Mouse (Mus musculus) hindbrain, embryonic 12.5 days (tissue): Measurements from ENCODE around the gene Rufy4. TPM values are rescaled to one million over a fixed set of nuclear protein-coding genes. Genes with fewer than 3 reads are reported as not detected.

Experiments
- ATAC-seq: fragments of 200-750 bp; cut with Nextera tagmentation; 2 replicates; pipeline ENCODE4 v1.8.0; 2017; ENCODE audit warnings: moderate TSS enrichment; ENCODE audit not compliant: low FRiP score
- H3K27ac ChIP-seq: fragments of 300-500 bp; sonication (generic); 2 replicates; pipeline ENCODE4 v1.5.1; 2016; ENCODE audit warnings: mild to moderate bottlenecking
- H3K27me3 ChIP-seq: fragments of 300-500 bp; sonication (generic); 2 replicates; pipeline ENCODE4 v1.6.1; 2016; ENCODE audit warnings: mild to moderate bottlenecking
- H3K36me3 ChIP-seq: fragments of 300-500 bp; sonication (generic); 2 replicates; pipeline ENCODE4 v1.6.1; 2016; ENCODE audit warnings: mild to moderate bottlenecking
- H3K4me1 ChIP-seq: fragments of 300-500 bp; sonication (generic); 2 replicates; pipeline ENCODE4 v1.6.1; 2016
- H3K4me2 ChIP-seq: fragments of 300-500 bp; sonication (generic); replicated peaks from 2 replicates; pipeline ENCODE4 v1.6.1; 2016; ENCODE audit warnings: mild to moderate bottlenecking
- H3K4me3 ChIP-seq: fragments of 300-500 bp; sonication (generic); 2 replicates; pipeline ENCODE4 v1.5.1; 2016; ENCODE audit warnings: mild to moderate bottlenecking
- H3K9ac ChIP-seq: fragments of 300-500 bp; sonication (generic); 2 replicates; pipeline ENCODE4 v1.6.1; 2016; ENCODE audit warnings: mild to moderate bottlenecking, moderate library complexity
- H3K9me3 ChIP-seq: fragments of 300-500 bp; sonication (generic); replicated peaks from 2 replicates; pipeline ENCODE4 v1.6.1; 2016; ENCODE audit warnings: mild to moderate bottlenecking
- WGBS: fragments of 180-500 bp; shearing (Covaris S2); methylation state at CpG from one replicate; pipeline ENCODE4 v1.1.7; 2016; 5-methylcytosine and 5-hydroxymethylcytosine counted together
- polyA plus RNA-seq: library from polyadenylated mRNA; unstranded; fragments of >200 nt; fragmentation: Nextera tagmentation; extraction: Ambion mirVana; gene quantifications from 2 replicates; pipeline ENCODE4 v1.2.1, GENCODE M21; 2016

Rufy4 gene
- polyA plus RNA-seq, 1 experiment from 2014 or later: 0.46 TPM

DNA sequence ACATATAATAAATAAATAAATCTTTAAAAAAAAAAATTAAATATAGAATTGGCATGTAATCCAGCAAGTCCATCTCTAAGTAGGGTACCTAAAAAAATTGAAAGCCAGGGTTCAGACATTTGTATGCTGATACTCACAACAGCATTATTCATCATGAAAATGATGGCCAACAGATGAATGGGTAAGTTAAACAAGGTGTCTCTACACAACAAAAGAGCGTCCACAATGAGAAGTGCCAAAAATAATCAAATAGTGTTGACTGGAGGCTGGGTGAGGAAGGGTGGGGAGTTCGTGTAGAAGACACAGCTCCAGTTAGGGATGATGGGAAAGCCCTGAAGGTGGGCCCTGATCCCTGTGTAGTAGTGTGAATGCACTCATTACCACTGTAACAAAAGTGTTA lies 34.7 kb downstream of the Rufy4 start:
- no peak overlapping the region for H3K4me3 ChIP-seq
- H3K9ac ChIP-seq: no peak overlapping the region
- no peaks in the 10 kb centered on the region for H3K36me3 ChIP-seq
- H3K4me1 ChIP-seq: no peaks in the 10 kb centered on the region
- no peak overlapping the region for H3K27ac ChIP-seq
- H3K9me3 ChIP-seq: no peaks in the 10 kb centered on the region
- 81% methylated on average over 2 of the region's 2 CpGs for WGBS
- ATAC-seq: no peak
- H3K27me3 ChIP-seq: no peaks in the 10 kb centered on the region
- no peak overlapping the region for H3K4me2 ChIP-seq

DNA sequence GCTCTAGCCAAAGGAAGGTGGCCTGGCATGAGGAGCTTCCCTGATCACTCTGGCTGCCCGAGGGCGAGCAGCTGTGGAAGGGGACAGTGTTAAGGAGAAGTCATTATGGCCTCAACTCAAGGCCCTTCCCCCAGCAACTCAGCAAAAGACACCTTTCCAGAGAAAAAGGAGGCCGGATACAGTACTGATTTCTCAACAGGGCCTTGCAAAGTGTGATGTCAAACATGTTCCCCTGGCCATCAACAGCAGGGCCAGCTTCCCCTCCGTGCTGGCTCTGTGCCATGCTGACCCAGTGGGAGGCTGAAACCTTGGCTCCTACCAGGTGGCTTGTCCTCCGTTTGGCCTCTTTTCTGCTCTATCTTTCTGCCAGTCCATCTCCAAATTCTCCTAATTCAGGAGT lies 41.8 kb downstream of the Rufy4 start:
- ATAC-seq: no peak
- no peaks in the 10 kb centered on the region for H3K27me3 ChIP-seq
- H3K4me3 ChIP-seq: no peak overlapping the region
- H3K9ac ChIP-seq: no peak overlapping the region
- H3K36me3 ChIP-seq: no peaks in the 10 kb centered on the region
- no peak overlapping the region for H3K4me2 ChIP-seq
- no peaks in the 10 kb centered on the region for H3K4me1 ChIP-seq
- no peaks in the 10 kb centered on the region for H3K9me3 ChIP-seq
- 78% methylated on average over 5 of the region's 5 CpGs for WGBS
- H3K27ac ChIP-seq: no peak overlapping the region

DNA sequence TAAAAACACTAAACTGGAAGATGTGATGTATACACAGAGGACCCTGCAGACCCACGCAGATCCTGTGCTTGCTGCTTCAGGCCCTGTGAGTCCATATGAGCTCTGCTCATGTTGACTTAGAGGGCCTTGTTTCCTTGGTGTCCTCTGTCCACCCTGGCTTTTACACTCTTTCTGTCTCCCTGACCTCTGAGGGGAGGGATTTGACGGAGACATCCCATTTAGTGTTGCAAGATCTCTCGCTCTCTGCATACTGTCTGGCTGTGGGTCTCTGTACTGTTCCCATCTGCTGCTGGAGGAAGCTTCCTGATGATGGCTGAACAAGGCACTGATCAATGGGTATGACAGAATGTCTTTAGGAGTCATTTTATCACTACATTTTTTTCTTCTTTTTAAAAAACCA lies 44.4 kb downstream of the Rufy4 start:
- no peak overlapping the region for H3K4me3 ChIP-seq
- no peak overlapping the region for H3K9ac ChIP-seq
- no peaks in the 10 kb centered on the region for H3K9me3 ChIP-seq
- H3K27ac ChIP-seq: no peak overlapping the region
- ATAC-seq: no peak
- H3K36me3 ChIP-seq: no peaks in the 10 kb centered on the region
- WGBS: 84% methylated on average over 3 of the region's 3 CpGs
- no peaks in the 10 kb centered on the region for H3K4me1 ChIP-seq
- H3K27me3 ChIP-seq: no peaks in the 10 kb centered on the region
- H3K4me2 ChIP-seq: no peak overlapping the region

DNA sequence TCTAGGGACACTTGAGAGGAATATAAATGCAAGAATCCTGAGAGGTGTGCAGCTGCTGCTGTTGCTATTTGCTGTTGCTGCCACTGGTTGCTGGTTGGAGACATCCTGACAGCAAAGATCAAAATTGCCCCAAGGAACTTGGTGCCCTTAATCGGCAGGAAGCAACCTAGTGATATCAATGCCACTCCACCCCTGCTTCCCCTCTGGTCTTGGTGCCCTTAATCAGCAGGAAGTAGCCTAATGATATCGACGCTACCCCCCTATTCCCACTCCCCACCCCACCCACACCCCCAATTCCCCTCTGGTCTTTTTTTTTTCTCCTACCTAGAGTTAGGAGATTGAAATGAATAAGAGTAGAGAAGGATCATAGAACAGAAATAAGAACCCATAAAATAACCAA lies 47.4 kb downstream of the Rufy4 start:
- H3K36me3 ChIP-seq: no peaks in the 10 kb centered on the region
- no peak overlapping the region for H3K27ac ChIP-seq
- no peak overlapping the region for H3K9ac ChIP-seq
- H3K4me2 ChIP-seq: no peak overlapping the region
- no peaks in the 10 kb centered on the region for H3K4me1 ChIP-seq
- ATAC-seq: no peak
- WGBS: 89% methylated on average over 3 of the region's 3 CpGs
- H3K27me3 ChIP-seq: no peaks in the 10 kb centered on the region
- H3K4me3 ChIP-seq: no peak overlapping the region
- H3K9me3 ChIP-seq: no peaks in the 10 kb centered on the region

DNA sequence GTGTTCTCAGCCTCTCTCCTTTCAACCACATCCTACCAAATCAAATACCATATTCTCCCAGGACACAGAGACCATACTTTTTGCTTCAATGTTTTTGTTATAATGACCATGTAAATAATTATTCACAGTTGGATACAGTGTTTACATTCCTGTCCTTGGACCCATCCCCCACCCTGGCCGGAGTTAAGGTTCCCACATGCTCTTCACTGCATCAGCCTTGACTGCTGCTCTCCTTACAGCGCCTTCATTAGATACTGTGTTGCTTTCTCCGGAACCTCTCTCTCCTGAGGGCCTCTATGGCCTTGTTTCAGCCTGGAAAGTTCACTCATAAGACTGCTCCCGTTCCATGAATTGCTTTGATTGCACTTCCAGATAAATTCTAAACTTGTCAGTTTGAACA lies 50.4 kb downstream of the Rufy4 start:
- no peaks in the 10 kb centered on the region for H3K9me3 ChIP-seq

DNA sequence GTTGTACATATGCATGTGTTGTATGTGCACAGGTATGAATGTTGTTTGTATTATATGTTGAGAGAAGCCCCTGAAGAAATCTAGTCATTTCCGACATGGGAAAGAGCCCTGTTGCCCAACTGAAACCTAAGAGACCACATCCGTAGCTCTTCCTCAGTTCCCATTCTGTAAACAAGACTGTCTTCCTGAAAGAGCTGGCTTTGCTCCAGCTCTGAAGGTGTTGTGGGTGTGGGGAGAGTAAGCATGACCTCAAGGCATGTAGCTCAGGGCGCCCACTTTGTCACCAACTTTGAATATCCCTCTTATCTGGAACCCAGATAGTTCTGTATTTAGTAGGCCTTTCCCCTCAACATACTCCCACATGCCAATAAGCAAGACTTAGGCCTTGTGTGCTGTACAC lies 53.3 kb downstream of the Rufy4 start:
- Histone ChIP-seq H3K4me1 (no peaks in the 10 kb centered on the region), H3K9ac (no peak overlapping the region), H3K4me2 (no peak overlapping the region), H3K27ac (no peak overlapping the region), H3K9me3 (no peaks in the 10 kb centered on the region), H3K36me3 (no peaks in the 10 kb centered on the region), H3K27me3 (no peaks in the 10 kb centered on the region), H3K4me3 (no peak overlapping the region)
- no peak for ATAC-seq
- 88% methylated on average over 3 of the region's 3 CpGs for WGBS

More for the DNA sequence above, 50.4 kb downstream of the Rufy4 start:
- no peaks in the 10 kb centered on the region for H3K36me3 ChIP-seq
- H3K4me3 ChIP-seq: no peak overlapping the region
- WGBS: 81% methylated on average over 4 of the region's 4 CpGs
- no peaks in the 10 kb centered on the region for H3K27me3 ChIP-seq
- no peaks in the 10 kb centered on the region for H3K4me1 ChIP-seq
- H3K9ac ChIP-seq: no peak overlapping the region
- ATAC-seq: no peak
- no peak overlapping the region for H3K27ac ChIP-seq
- H3K4me2 ChIP-seq: no peak overlapping the region

DNA sequence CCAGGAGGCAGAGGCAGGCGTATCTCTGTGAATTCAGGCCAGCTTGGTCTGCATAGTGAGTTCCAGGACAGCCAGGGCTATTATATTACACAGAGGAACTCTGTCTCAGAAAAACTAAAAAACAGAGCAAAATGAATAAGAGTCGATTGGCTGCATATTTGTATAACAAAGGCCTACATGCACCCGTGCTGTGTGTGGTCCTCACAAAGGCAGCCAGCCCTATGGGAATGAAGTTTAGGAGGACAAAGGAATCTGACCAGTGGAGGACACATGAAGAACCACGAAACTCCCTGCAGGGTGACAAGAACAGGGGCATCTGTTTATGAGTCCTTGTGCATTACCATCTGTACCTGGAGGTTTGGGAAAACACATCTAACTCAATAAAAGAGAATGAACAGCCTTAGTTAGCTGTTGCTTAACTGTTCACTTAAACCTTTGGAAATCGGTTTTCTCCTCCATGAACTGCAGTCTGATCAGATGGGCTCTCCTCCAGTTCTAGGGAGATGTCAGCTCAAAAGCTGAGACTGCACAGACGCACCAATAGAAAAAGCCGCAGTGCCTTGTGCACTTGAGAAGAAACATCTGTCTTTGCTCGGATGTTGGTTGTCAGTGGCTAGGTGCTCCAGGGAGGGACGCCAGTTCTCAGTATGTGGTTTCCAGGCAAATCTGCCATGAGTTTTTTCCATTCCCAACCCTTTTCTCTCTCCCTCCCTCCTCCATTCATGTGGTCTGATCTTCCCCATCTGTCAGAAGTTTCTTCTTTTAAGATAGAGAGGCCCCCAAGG lies 54.5 kb downstream of the Rufy4 start:
- whole genome bisulfite sequencing: 56% methylated on average over 9 of the region's 9 CpGs
- Histone ChIP-seq H3K36me3 (no peaks in the 10 kb centered on the region), H3K27me3 (no peaks in the 10 kb centered on the region), H3K4me3 (no peak overlapping the region), H3K9me3 (no peaks in the 10 kb centered on the region), H3K4me2 (no peak overlapping the region), H3K27ac (no peak overlapping the region), H3K9ac (no peak overlapping the region), H3K4me1 (no peaks in the 10 kb centered on the region)
- no peak for ATAC-seq

DNA sequence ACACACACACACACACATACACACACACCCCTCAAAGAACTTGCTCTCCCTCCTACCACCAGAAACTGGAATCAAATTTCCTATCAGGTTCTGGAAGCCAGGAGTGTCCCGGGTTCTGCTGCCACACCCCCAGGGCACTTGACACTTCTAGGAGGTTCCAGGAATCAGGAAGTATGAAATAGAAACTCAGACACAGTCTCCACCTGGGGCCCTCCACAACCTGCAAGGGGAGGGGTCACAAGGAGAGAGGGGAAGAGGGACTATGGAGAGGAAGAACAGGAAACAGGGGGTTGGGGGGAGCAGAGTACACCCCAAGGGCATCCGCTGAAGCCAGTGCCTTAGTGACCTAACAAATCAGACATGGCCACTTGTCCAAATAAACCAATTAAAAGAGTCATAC lies 56.1 kb downstream of the Rufy4 start:
- no peak overlapping the region for H3K27ac ChIP-seq
- no peak overlapping the region for H3K9ac ChIP-seq
- no peaks in the 10 kb centered on the region for H3K27me3 ChIP-seq
- no peaks in the 10 kb centered on the region for H3K9me3 ChIP-seq
- H3K4me3 ChIP-seq: no peak overlapping the region
- 65% methylated on average over 2 of the region's 2 CpGs for WGBS
- no peak for ATAC-seq
- no peaks in the 10 kb centered on the region for H3K36me3 ChIP-seq
- no peak overlapping the region for H3K4me2 ChIP-seq
- no peaks in the 10 kb centered on the region for H3K4me1 ChIP-seq

DNA sequence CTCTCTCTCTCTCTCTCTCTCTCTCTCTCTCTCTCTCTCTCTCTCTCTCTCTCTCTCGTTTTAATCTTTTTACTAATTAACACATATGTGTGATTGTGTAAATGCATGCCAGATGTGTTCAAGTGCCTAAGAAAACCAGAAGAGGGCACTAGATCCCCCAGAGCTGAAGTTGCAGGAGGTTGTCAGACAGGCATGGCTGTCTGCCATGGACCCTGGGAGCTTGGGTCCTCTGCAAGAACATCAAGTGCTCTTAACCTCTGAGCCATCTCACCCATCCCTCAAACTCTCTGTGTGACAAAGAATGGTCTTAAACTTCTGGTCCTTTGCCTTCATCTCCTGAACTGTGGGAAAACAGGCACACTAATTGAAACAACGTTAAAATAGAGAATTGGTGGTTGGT lies 57.7 kb downstream of the Rufy4 start:
- no peak overlapping the region for H3K27ac ChIP-seq
- WGBS: 74% methylated on average over 2 of the region's 2 CpGs
- no peak for ATAC-seq

DNA sequence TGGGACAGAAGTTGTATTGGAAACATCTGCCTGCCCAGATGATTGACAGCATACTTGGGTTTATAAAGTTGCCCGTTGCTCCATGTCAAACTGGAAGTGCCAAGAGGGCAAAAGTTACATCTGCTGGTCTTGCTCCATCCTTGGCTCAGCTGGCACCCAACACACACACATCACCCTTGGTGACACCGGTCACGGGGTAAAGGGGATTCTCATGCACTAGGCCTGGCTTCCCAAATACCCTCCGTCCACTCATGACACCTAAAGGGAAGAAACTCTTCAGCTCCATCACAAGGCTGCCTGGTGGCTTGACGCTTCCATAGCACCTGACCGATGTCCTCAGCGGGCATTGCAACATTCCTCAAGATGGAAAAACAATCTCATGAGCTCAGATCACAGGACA lies 65.1 kb downstream of the Rufy4 start:
- ATAC-seq: no peak
- H3K4me1 ChIP-seq: no peaks in the 10 kb centered on the region
- no peaks in the 10 kb centered on the region for H3K9me3 ChIP-seq
- WGBS: 84% methylated on average over 7 of the region's 7 CpGs
- H3K27ac ChIP-seq: no peak overlapping the region
- H3K9ac ChIP-seq: no peak overlapping the region
- no peak overlapping the region for H3K4me3 ChIP-seq
- no peak overlapping the region for H3K4me2 ChIP-seq
- no peaks in the 10 kb centered on the region for H3K27me3 ChIP-seq
- H3K36me3 ChIP-seq: no peaks in the 10 kb centered on the region

More for the DNA sequence above, 57.7 kb downstream of the Rufy4 start:
- Histone ChIP-seq H3K27me3 (no peaks in the 10 kb centered on the region), H3K4me1 (no peaks in the 10 kb centered on the region), H3K4me2 (no peak overlapping the region), H3K9me3 (no peaks in the 10 kb centered on the region), H3K36me3 (no peaks in the 10 kb centered on the region), H3K9ac (no peak overlapping the region), H3K4me3 (no peak overlapping the region)

DNA sequence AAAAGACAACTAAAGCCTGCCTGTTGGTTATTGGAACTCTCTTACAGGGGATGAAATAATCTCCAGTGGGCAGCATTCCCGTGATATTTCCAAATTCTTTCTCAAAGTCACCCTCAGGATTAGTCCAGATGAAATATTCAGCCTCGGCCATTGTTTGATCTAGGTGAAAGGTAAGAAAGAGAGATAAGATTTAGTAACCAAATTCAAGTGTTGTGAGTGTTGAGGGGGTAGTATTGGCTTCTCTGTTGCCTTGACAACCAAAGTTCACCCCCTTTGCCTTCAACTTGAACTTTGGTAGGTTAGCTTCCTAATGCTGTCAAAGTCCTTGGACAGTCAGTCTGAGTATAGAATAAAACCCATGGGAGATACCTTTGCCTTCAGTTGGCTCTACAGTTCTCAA lies 67.4 kb downstream of the Rufy4 start:
- Histone ChIP-seq H3K4me3 (no peak overlapping the region), H3K4me2 (no peak overlapping the region), H3K9ac (no peak overlapping the region), H3K27me3 (no peaks in the 10 kb centered on the region), H3K27ac (no peak overlapping the region), H3K4me1 (no peaks in the 10 kb centered on the region), H3K36me3 (no peaks in the 10 kb centered on the region), H3K9me3 (no peaks in the 10 kb centered on the region)
- no peak for ATAC-seq
- 84% methylated on average over 2 of the region's 2 CpGs for WGBS

DNA sequence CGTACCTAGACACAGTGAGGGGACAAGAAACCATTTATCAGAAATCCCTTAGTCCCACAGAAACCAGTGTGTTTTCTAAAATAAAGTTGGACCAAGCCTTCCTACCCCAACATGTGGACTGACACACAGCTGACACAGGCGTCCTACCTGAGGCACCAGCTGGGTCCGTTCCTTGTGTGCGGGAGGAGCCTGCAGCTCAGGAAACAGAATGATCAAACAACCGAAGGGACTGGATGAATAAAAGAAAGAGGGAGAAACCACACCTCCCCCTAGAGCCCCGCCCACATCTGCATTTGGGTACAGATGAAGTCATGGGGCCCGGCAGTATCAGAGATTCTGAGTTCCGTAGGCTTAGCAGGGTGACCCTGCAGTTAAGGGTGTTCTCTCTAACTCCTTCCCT lies 69.1 kb downstream of the Rufy4 start, which contains the start of gene Cxcr1:
Cxcr1 (minus strand) TSS at position 187 of the 400 bp plus-strand sequence.
- no peak for ATAC-seq
- 64% methylated on average over 8 of the region's 8 CpGs for WGBS
- H3K27me3 ChIP-seq: no peaks in the 10 kb centered on the region
- H3K4me1 ChIP-seq: no peaks in the 10 kb centered on the region
- no peaks in the 10 kb centered on the region for H3K9me3 ChIP-seq
- H3K27ac ChIP-seq: no peak within 1 kb of the TSS
- H3K9ac ChIP-seq: no peak within 1 kb of the TSS
- no peak within 1 kb of the TSS for H3K4me2 ChIP-seq
- no peak within 1 kb of the TSS for H3K4me3 ChIP-seq
- no peaks in the 10 kb centered on the region for H3K36me3 ChIP-seq

DNA sequence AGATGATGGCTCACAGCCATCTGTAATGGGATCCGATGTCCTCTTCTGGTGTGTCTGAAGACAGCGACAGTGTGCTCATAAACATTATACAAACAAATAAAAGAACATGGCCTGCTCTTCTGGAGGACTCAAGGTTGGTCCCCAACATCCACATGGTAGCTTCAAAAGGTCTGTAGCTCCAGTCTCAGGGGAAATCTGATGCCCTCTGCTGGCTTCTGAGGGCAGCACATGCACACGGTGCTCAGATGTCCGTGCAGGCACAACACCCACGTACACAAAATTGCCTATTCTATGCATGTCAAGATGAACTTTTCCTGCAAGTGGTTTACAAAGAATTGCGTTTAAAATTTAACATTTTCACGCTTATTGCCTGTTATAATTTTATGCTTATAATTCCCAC lies 70.6 kb downstream of the Rufy4 start:
- H3K9me3 ChIP-seq: no peaks in the 10 kb centered on the region
- H3K36me3 ChIP-seq: no peaks in the 10 kb centered on the region
- no peaks in the 10 kb centered on the region for H3K4me1 ChIP-seq
- no peak overlapping the region for H3K9ac ChIP-seq
- 43% methylated on average over 7 of the region's 7 CpGs for WGBS
- H3K27ac ChIP-seq: no peak overlapping the region
- no peak overlapping the region for H3K4me2 ChIP-seq
- no peak for ATAC-seq
- H3K27me3 ChIP-seq: no peaks in the 10 kb centered on the region
- no peak overlapping the region for H3K4me3 ChIP-seq
